Mouse (Mus musculus): ENCODE results near the gene Olfr325. TPM values are rescaled to one million over a fixed set of nuclear protein-coding genes. Genes with fewer than 3 reads are reported as not detected.

Olfr325 gene
- total RNA-seq, 1 experiment, result not detected

GRCm38 (mm10) chr11:58605228-58605627, 27.7 kb downstream of the Olfr325 start:
- in situ Hi-C loops (cut with MboI; ENCODE audit: low sequenced_read_pairs in 2 of 2, unreplicated experiment in 2 of 2), result no loop called here
- no peak for TF ChIP-seq ZC3H11A (IDR thresholded peaks at IDR 0.05; ENCODE audit: borderline replicate concordance, low read depth, low read length)
- no peak for TF ChIP-seq CHD2 (IDR thresholded peaks at IDR 0.05; ENCODE audit: low read depth, low read length)
- TF ChIP-seq ZNF384 (IDR thresholded peaks at IDR 0.05; ENCODE audit: low read depth, low read length), result no peak
- TF ChIP-seq MAFK (IDR thresholded peaks at IDR 0.05; ENCODE audit: insufficient read depth, low read depth, low read length), result no peak
- TF ChIP-seq HCFC1 (IDR thresholded peaks at IDR 0.05; ENCODE audit: borderline replicate concordance, insufficient read depth, low read length), result no peak
- H3K4me3 ChIP-seq (ENCODE audit: insufficient read depth in 1 of 2, low read depth in 1 of 2, low read length in 2 of 2, poor library complexity in 1 of 2, severe bottlenecking in 1 of 2), result no peak overlapping the region
- H3K27ac ChIP-seq (ENCODE audit: insufficient read depth, low read depth, low read length, poor library complexity, severe bottlenecking), result no peak overlapping the region
- DNase-seq (ENCODE audit: low read depth, low spot score), result no peak
- H3K36me3 ChIP-seq (ENCODE audit: control insufficient read depth, insufficient read depth, low read length, poor library complexity, severe bottlenecking), result no peaks in the 10 kb centered on the region
- H3K9me3 ChIP-seq (ENCODE audit: control insufficient read depth, insufficient read depth, low read depth, low read length), result no peaks in the 10 kb centered on the region
- no peak overlapping the region for H3K9ac ChIP-seq (ENCODE audit: insufficient read depth, low read depth, low read length, poor library complexity, severe bottlenecking)
- H3K4me1 ChIP-seq (ENCODE audit: control insufficient read depth in 2 of 2, insufficient read depth in 2 of 2, low read length in 2 of 2, poor library complexity in 1 of 2), result no peaks in the 10 kb centered on the region; a peak in 1 of 4 replicates

GRCm38 (mm10) chr11:58606177-58606919, 28.8 kb downstream of the Olfr325 start:
- Histone ChIP-seq H3K4me3 (ENCODE audit: insufficient read depth in 1 of 2, low read depth in 1 of 2, low read length in 2 of 2, poor library complexity in 1 of 2, severe bottlenecking in 1 of 2) (no peak overlapping the region), H3K27ac (ENCODE audit: insufficient read depth, low read depth, low read length, poor library complexity, severe bottlenecking) (no peak overlapping the region), H3K9me3 (ENCODE audit: control insufficient read depth, insufficient read depth, low read depth, low read length) (no peaks in the 10 kb centered on the region), H3K4me1 (ENCODE audit: control insufficient read depth in 2 of 2, insufficient read depth in 2 of 2, low read length in 2 of 2, poor library complexity in 1 of 2) (no peaks in the 10 kb centered on the region; a peak in 1 of 4 replicates), H3K36me3 (ENCODE audit: control insufficient read depth, insufficient read depth, low read length, poor library complexity, severe bottlenecking) (no peaks in the 10 kb centered on the region), H3K9ac (ENCODE audit: insufficient read depth, low read depth, low read length, poor library complexity, severe bottlenecking) (no peak overlapping the region)
- TF ChIP-seq CHD2 (IDR thresholded peaks at IDR 0.05; ENCODE audit: low read depth, low read length), result no peak
- TF ChIP-seq MAFK (IDR thresholded peaks at IDR 0.05; ENCODE audit: insufficient read depth, low read depth, low read length), result no peak
- TF ChIP-seq HCFC1 (IDR thresholded peaks at IDR 0.05; ENCODE audit: borderline replicate concordance, insufficient read depth, low read length), result no peak
- no peak for TF ChIP-seq ZC3H11A (IDR thresholded peaks at IDR 0.05; ENCODE audit: borderline replicate concordance, low read depth, low read length)
- no peak for TF ChIP-seq ZNF384 (IDR thresholded peaks at IDR 0.05; ENCODE audit: low read depth, low read length)
- DNase-seq (ENCODE audit: low read depth, low spot score), result no peak
- in situ Hi-C loops (cut with MboI; ENCODE audit: low sequenced_read_pairs in 2 of 2, unreplicated experiment in 2 of 2), result no loop called here

GRCm38 (mm10) chr11:58607030-58607429, 29.5 kb downstream of the Olfr325 start:
- H3K36me3 ChIP-seq (ENCODE audit: control insufficient read depth, insufficient read depth, low read length, poor library complexity, severe bottlenecking), result no peaks in the 10 kb centered on the region
- no peak overlapping the region for H3K27ac ChIP-seq (ENCODE audit: insufficient read depth, low read depth, low read length, poor library complexity, severe bottlenecking)
- no peaks in the 10 kb centered on the region for H3K9me3 ChIP-seq (ENCODE audit: control insufficient read depth, insufficient read depth, low read depth, low read length)
- no peaks in the 10 kb centered on the region; a peak in 1 of 4 replicates for H3K4me1 ChIP-seq (ENCODE audit: control insufficient read depth in 2 of 2, insufficient read depth in 2 of 2, low read length in 2 of 2, poor library complexity in 1 of 2)
- H3K9ac ChIP-seq (ENCODE audit: insufficient read depth, low read depth, low read length, poor library complexity, severe bottlenecking), result no peak overlapping the region
- DNase-seq (ENCODE audit: low read depth, low spot score), result no peak
- in situ Hi-C loops (cut with MboI; ENCODE audit: low sequenced_read_pairs in 2 of 2, unreplicated experiment in 2 of 2), result no loop called here
- no peak overlapping the region for H3K4me3 ChIP-seq (ENCODE audit: insufficient read depth in 1 of 2, low read depth in 1 of 2, low read length in 2 of 2, poor library complexity in 1 of 2, severe bottlenecking in 1 of 2)
- TF ChIP-seq ZC3H11A (IDR thresholded peaks at IDR 0.05; ENCODE audit: borderline replicate concordance, low read depth, low read length), result no peak
- no peak for TF ChIP-seq MAFK (IDR thresholded peaks at IDR 0.05; ENCODE audit: insufficient read depth, low read depth, low read length)
- no peak for TF ChIP-seq CHD2 (IDR thresholded peaks at IDR 0.05; ENCODE audit: low read depth, low read length)
- TF ChIP-seq HCFC1 (IDR thresholded peaks at IDR 0.05; ENCODE audit: borderline replicate concordance, insufficient read depth, low read length), result no peak
- no peak for TF ChIP-seq ZNF384 (IDR thresholded peaks at IDR 0.05; ENCODE audit: low read depth, low read length)

GRCm38 (mm10) chr11:58613359-58613758, 35.8 kb downstream of the Olfr325 start:
- Histone ChIP-seq H3K4me1 (ENCODE audit: control insufficient read depth in 2 of 2, insufficient read depth in 2 of 2, low read length in 2 of 2, poor library complexity in 1 of 2) (no peaks in the 10 kb centered on the region), H3K27ac (ENCODE audit: insufficient read depth, low read depth, low read length, poor library complexity, severe bottlenecking) (no peak overlapping the region), H3K9me3 (ENCODE audit: control insufficient read depth, insufficient read depth, low read depth, low read length) (no peaks in the 10 kb centered on the region), H3K36me3 (ENCODE audit: control insufficient read depth, insufficient read depth, low read length, poor library complexity, severe bottlenecking) (no peaks in the 10 kb centered on the region), H3K4me3 (ENCODE audit: insufficient read depth in 1 of 2, low read depth in 1 of 2, low read length in 2 of 2, poor library complexity in 1 of 2, severe bottlenecking in 1 of 2) (no peak overlapping the region), H3K9ac (ENCODE audit: insufficient read depth, low read depth, low read length, poor library complexity, severe bottlenecking) (no peak overlapping the region)
- TF ChIP-seq CHD2 (IDR thresholded peaks at IDR 0.05; ENCODE audit: low read depth, low read length), result no peak
- no peak for DNase-seq (ENCODE audit: low read depth, low spot score)
- in situ Hi-C loops (cut with MboI; ENCODE audit: low sequenced_read_pairs in 2 of 2, unreplicated experiment in 2 of 2), result no loop called here

GRCm38 (mm10) chr11:58614526-58614925, 37.0 kb downstream of the Olfr325 start:
- TF ChIP-seq HCFC1 (IDR thresholded peaks at IDR 0.05; ENCODE audit: borderline replicate concordance, insufficient read depth, low read length) (no peak), MAFK (IDR thresholded peaks at IDR 0.05; ENCODE audit: insufficient read depth, low read depth, low read length) (no peak), ZNF384 (IDR thresholded peaks at IDR 0.05; ENCODE audit: low read depth, low read length) (no peak)
- in situ Hi-C loops (cut with MboI; ENCODE audit: low sequenced_read_pairs in 2 of 2, unreplicated experiment in 2 of 2), result no loop called here

More at GRCm38 (mm10) chr11:58614526-58614925, 37.0 kb downstream of the Olfr325 start:
- Histone ChIP-seq H3K4me3 (ENCODE audit: insufficient read depth in 1 of 2, low read depth in 1 of 2, low read length in 2 of 2, poor library complexity in 1 of 2, severe bottlenecking in 1 of 2) (no peak overlapping the region), H3K9me3 (ENCODE audit: control insufficient read depth, insufficient read depth, low read depth, low read length) (no peaks in the 10 kb centered on the region), H3K9ac (ENCODE audit: insufficient read depth, low read depth, low read length, poor library complexity, severe bottlenecking) (no peak overlapping the region), H3K4me1 (ENCODE audit: control insufficient read depth in 2 of 2, insufficient read depth in 2 of 2, low read length in 2 of 2, poor library complexity in 1 of 2) (no peaks in the 10 kb centered on the region), H3K36me3 (ENCODE audit: control insufficient read depth, insufficient read depth, low read length, poor library complexity, severe bottlenecking) (no peaks in the 10 kb centered on the region), H3K27ac (ENCODE audit: insufficient read depth, low read depth, low read length, poor library complexity, severe bottlenecking) (no peak overlapping the region)
- DNase-seq (ENCODE audit: low read depth, low spot score), result no peak

All from ES-E14 (cell line).